Mouse (Mus musculus) erythroblast, embryonic 14.5 days (primary cell): ENCODE data around the gene Grik4. TPM values are rescaled to one million over a fixed set of nuclear protein-coding genes. Genes with fewer than 3 reads are reported as not detected.

Experiments
- H3K27me3 ChIP-seq: 2 replicates; pipeline ENCODE4 v1.6.1; 2012; ENCODE audit warnings: inconsistent platforms; ENCODE audit not compliant: control insufficient read depth
- H3K36me3 ChIP-seq: 2 replicates; pipeline ENCODE4 v1.6.1; 2012; ENCODE audit warnings: mild to moderate bottlenecking, inconsistent platforms; ENCODE audit not compliant: control insufficient read depth
- H3K4me1 ChIP-seq: 2 replicates; pipeline ENCODE4 v1.6.1; 2012; ENCODE audit warnings: inconsistent platforms; ENCODE audit not compliant: control insufficient read depth
- H3K4me3 ChIP-seq: replicated peaks from 2 replicates; pipeline ENCODE3; 2012; ENCODE audit warnings: moderate library complexity, mild to moderate bottlenecking, inconsistent platforms
- H3K9me3 ChIP-seq: 2 replicates; pipeline ENCODE4 v1.6.1; 2012; ENCODE audit warnings: low read length, inconsistent platforms, mixed read lengths; ENCODE audit not compliant: control insufficient read depth
- GATA1 ChIP-seq: IDR thresholded peaks from 2 replicates; pipeline ENCODE4 v1.6.1; 2012; ENCODE audit warnings: low read length, inconsistent platforms, mixed read lengths
- TAL1 ChIP-seq: IDR thresholded peaks from 3 replicates; pipeline ENCODE4 v1.6.1; 2012; ENCODE audit warnings: low read length, inconsistent platforms, mixed read lengths
- polyA plus RNA-seq: library from polyadenylated mRNA; stranded (reverse); fragments of >175 nt; gene quantifications from 2 replicates; pipeline ENCODE4 v1.2.3, GENCODE M21; 2012

Grik4 gene
- polyA plus RNA-seq, 1 experiment: not detected

GRCm38 (mm10) chr9:42701729-42702128 is 242.6 kb downstream of the Grik4 start:
- no peaks in the 10 kb centered on the region for H3K4me1 ChIP-seq
- peaks cover 2% of the 10 kb centered on the region for H3K9me3 ChIP-seq
- no peak overlapping the region for H3K4me3 ChIP-seq
- H3K36me3 ChIP-seq: no peaks in the 10 kb centered on the region; the same call in 1 of the 2 replicates
- no peaks in the 10 kb centered on the region for H3K27me3 ChIP-seq
- no peak for TF ChIP-seq TAL1
- no peak for TF ChIP-seq GATA1

DNA sequence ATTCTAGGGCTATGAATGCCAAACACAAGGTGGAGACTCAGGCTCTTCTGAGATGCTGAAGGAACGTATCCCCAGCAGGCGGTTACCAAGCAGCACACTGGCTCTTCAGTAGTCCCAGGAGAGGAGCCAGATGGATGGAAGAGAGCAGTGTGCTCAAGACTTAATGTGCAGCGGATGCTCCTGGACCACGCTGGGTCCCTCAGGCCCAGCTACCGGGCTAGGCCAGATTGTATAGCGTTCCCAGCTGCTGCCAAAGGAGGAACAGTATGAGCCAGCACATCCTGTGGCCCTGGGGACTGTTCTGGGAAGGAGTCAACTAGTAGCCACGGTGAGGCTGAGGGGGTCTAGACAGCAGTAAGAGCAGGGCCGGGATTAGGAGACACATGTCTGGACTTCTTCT is 251.3 kb downstream of the Grik4 start:
- no peak for TF ChIP-seq GATA1
- no peak for TF ChIP-seq TAL1
- Histone ChIP-seq H3K27me3 (no peaks in the 10 kb centered on the region), H3K9me3 (peaks cover 2% of the 10 kb centered on the region), H3K4me3 (no peak overlapping the region), H3K36me3 (no peaks in the 10 kb centered on the region; the same call in 1 of the 2 replicates), H3K4me1 (no peaks in the 10 kb centered on the region)

- Histone ChIP-seq H3K27me3 (no peaks in the 10 kb centered on the region), H3K4me1 (no peaks in the 10 kb centered on the region), H3K36me3 (no peaks in the 10 kb centered on the region), H3K4me3 (no peak overlapping the region), H3K9me3 (no peaks in the 10 kb centered on the region)
- no peak for TF ChIP-seq GATA1
- TF ChIP-seq TAL1: no peak
Observed at GRCm38 (mm10) chr9:42688143-42688542, 256.1 kb downstream of the Grik4 start.

GRCm38 (mm10) chr9:42686104-42686503 is 258.2 kb downstream of the Grik4 start:
- TF ChIP-seq TAL1 (no peak), GATA1 (no peak)
- Histone ChIP-seq H3K4me1 (no peaks in the 10 kb centered on the region), H3K27me3 (no peaks in the 10 kb centered on the region), H3K36me3 (no peaks in the 10 kb centered on the region), H3K9me3 (no peaks in the 10 kb centered on the region), H3K4me3 (no peak overlapping the region)

- H3K9me3 ChIP-seq: no peaks in the 10 kb centered on the region
- H3K36me3 ChIP-seq: no peaks in the 10 kb centered on the region
- TF ChIP-seq GATA1: no peak
- no peak for TF ChIP-seq TAL1
- H3K4me3 ChIP-seq: no peak overlapping the region
- no peaks in the 10 kb centered on the region for H3K4me1 ChIP-seq
- H3K27me3 ChIP-seq: no peaks in the 10 kb centered on the region
Observed at GRCm38 (mm10) chr9:42674017-42674412, 270.3 kb downstream of the Grik4 start.

DNA sequence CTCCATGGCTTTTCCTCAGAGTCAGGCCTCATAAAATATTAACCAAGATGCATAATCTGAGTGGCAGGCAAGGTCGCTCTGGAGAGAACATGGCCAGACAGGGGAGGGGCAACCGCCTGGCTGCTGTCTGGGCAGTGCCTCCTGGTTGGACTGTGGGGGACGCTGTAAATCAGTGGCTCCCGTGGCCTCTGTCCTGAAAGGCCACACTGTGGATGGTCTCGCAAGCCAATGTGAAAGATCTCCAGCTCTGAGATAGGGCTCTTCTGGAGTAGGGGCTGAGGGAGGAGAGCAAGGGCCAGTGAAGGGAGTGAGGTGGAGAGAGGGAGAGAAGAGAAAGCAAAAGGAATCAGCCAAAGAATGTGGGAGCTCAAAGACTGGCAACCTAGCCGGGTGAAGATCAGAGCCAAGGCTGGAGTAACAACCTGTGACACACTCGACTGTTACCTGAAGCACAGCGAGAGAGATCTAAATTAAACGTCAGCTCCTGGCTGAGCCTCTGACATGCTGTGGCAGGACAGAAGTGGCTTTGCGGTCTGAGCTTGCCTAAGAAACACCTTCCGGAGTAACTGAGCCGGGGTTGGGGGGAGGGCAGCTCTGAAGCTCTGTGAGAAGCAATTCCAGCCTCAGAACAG is 270.8 kb downstream of the Grik4 start:
- TF ChIP-seq GATA1 (no peak), TAL1 (no peak)

DNA sequence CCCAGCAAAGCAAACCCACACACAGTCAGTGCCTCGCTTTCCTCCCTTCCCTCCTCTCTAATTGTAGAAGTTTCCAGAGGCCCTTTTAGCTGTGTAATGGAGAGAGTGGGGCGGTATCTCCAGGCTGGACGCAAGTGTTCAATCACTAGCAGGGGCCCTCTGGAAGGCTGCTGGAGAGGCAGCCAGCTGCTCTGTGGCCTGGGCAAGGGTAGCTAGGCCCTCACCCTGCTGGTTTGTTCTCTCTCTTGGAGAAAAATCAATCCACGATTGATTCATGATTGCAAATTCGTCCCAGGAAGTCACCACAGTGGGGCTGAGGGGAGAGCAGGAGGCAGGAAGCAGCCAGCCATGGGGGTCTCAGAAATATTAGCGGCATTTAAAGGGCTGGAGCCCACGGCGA is 271.3 kb downstream of the Grik4 start:
- no peaks in the 10 kb centered on the region for H3K36me3 ChIP-seq
- no peak for TF ChIP-seq TAL1
- TF ChIP-seq GATA1: no peak
- no peaks in the 10 kb centered on the region for H3K27me3 ChIP-seq
- no peaks in the 10 kb centered on the region for H3K9me3 ChIP-seq
- no peak overlapping the region for H3K4me3 ChIP-seq
- no peaks in the 10 kb centered on the region for H3K4me1 ChIP-seq

More for the DNA sequence above, 270.8 kb downstream of the Grik4 start:
- H3K4me1 ChIP-seq: no peaks in the 10 kb centered on the region
- no peaks in the 10 kb centered on the region for H3K27me3 ChIP-seq
- H3K4me3 ChIP-seq: no peak overlapping the region
- no peaks in the 10 kb centered on the region for H3K9me3 ChIP-seq
- no peaks in the 10 kb centered on the region for H3K36me3 ChIP-seq

GRCm38 (mm10) chr9:42670619-42671018 is 273.7 kb downstream of the Grik4 start:
- H3K4me3 ChIP-seq: no peak overlapping the region
- no peaks in the 10 kb centered on the region for H3K9me3 ChIP-seq
- no peaks in the 10 kb centered on the region for H3K4me1 ChIP-seq
- no peaks in the 10 kb centered on the region for H3K36me3 ChIP-seq
- no peak for TF ChIP-seq GATA1
- TF ChIP-seq TAL1: no peak
- H3K27me3 ChIP-seq: no peaks in the 10 kb centered on the region

- H3K9me3 ChIP-seq: no peaks in the 10 kb centered on the region
- no peaks in the 10 kb centered on the region for H3K4me1 ChIP-seq
- no peak for TF ChIP-seq GATA1
- TF ChIP-seq TAL1: no peak
- H3K27me3 ChIP-seq: no peaks in the 10 kb centered on the region
- no peak overlapping the region for H3K4me3 ChIP-seq
- H3K36me3 ChIP-seq: no peaks in the 10 kb centered on the region
Observed at GRCm38 (mm10) chr9:42661481-42661880, 282.8 kb downstream of the Grik4 start.

GRCm38 (mm10) chr9:42652756-42653155 is 291.5 kb downstream of the Grik4 start:
- Histone ChIP-seq H3K27me3 (no peaks in the 10 kb centered on the region), H3K36me3 (no peaks in the 10 kb centered on the region), H3K9me3 (no peaks in the 10 kb centered on the region), H3K4me1 (no peaks in the 10 kb centered on the region), H3K4me3 (no peak overlapping the region)
- no peak for TF ChIP-seq TAL1
